Mouse (Mus musculus): Measurements from ENCODE around the gene Zfp618. TPM values are rescaled to one million over a fixed set of nuclear protein-coding genes. Genes with fewer than 3 reads are reported as not detected.

The Zfp618 gene
- polyA plus RNA-seq, 1 experiment = 12.8 TPM

GRCm38 (mm10) chr4:62963806-62964205, 1.6 kb upstream of the Zfp618 start:
- Histone ChIP-seq H3K4me3 (ENCODE audit: control insufficient read depth, low read depth, low read length) (no peak overlapping the region), H3K4me1 (ENCODE audit: control insufficient read depth, insufficient read depth, low read length) (peaks cover 2% of the 10 kb centered on the region; the same call in 1 of the 2 replicates), H3K27me3 (ENCODE audit: control insufficient read depth, insufficient read depth, low read length) (peaks cover 5% of the 10 kb centered on the region), H3K36me3 (ENCODE audit: control insufficient read depth, insufficient read depth, low read length) (no peaks in the 10 kb centered on the region), H3K27ac (ENCODE audit: control insufficient read depth, insufficient read depth, low read depth, low read length) (no peak overlapping the region)
- no peak for TF ChIP-seq POLR2A (IDR thresholded peaks at IDR 0.05; ENCODE audit: control insufficient read depth, low read depth, low read length)
- TF ChIP-seq CTCF (IDR thresholded peaks at IDR 0.05; ENCODE audit: control insufficient read depth, insufficient read depth, insufficient replicate concordance, low read depth, low read length) = no peak

- Histone ChIP-seq H3K4me1 (ENCODE audit: control insufficient read depth, insufficient read depth, low read length) (peaks cover 2% of the 10 kb centered on the region; the same call in 1 of the 2 replicates), H3K36me3 (ENCODE audit: control insufficient read depth, insufficient read depth, low read length) (no peaks in the 10 kb centered on the region), H3K27ac (ENCODE audit: control insufficient read depth, insufficient read depth, low read depth, low read length) (no peak overlapping the region), H3K4me3 (ENCODE audit: control insufficient read depth, low read depth, low read length) (peak overlapping the region; percentile 59; the same call in 1 of the 2 replicates), H3K27me3 (ENCODE audit: control insufficient read depth, insufficient read depth, low read length) (peaks cover 5% of the 10 kb centered on the region)
- TF ChIP-seq POLR2A (IDR thresholded peaks at IDR 0.05; ENCODE audit: control insufficient read depth, low read depth, low read length) (no peak), CTCF (IDR thresholded peaks at IDR 0.05; ENCODE audit: control insufficient read depth, insufficient read depth, insufficient replicate concordance, low read depth, low read length) (no peak)
Measured at GRCm38 (mm10) chr4:62964844-62965496, 403 bp upstream of the Zfp618 start.

- Histone ChIP-seq H3K4me1 (ENCODE audit: control insufficient read depth, insufficient read depth, low read length) (peaks cover 2% of the 10 kb centered on the region; the same call in 1 of the 2 replicates), H3K27ac (ENCODE audit: control insufficient read depth, insufficient read depth, low read depth, low read length) (no peak overlapping the region), H3K4me3 (ENCODE audit: control insufficient read depth, low read depth, low read length) (no peak overlapping the region), H3K36me3 (ENCODE audit: control insufficient read depth, insufficient read depth, low read length) (no peaks in the 10 kb centered on the region), H3K27me3 (ENCODE audit: control insufficient read depth, insufficient read depth, low read length) (peaks cover 5% of the 10 kb centered on the region)
- TF ChIP-seq POLR2A (IDR thresholded peaks at IDR 0.05; ENCODE audit: control insufficient read depth, low read depth, low read length) (no peak), CTCF (IDR thresholded peaks at IDR 0.05; ENCODE audit: control insufficient read depth, insufficient read depth, insufficient replicate concordance, low read depth, low read length) (no peak)
Measured at GRCm38 (mm10) chr4:62969526-62969925, 4.2 kb downstream of the Zfp618 start.

- no peaks in the 10 kb centered on the region for H3K27me3 ChIP-seq (ENCODE audit: control insufficient read depth, insufficient read depth, low read length)
- TF ChIP-seq CTCF (IDR thresholded peaks at IDR 0.05; ENCODE audit: control insufficient read depth, insufficient read depth, insufficient replicate concordance, low read depth, low read length) = no peak
- no peak for TF ChIP-seq POLR2A (IDR thresholded peaks at IDR 0.05; ENCODE audit: control insufficient read depth, low read depth, low read length)
- H3K36me3 ChIP-seq (ENCODE audit: control insufficient read depth, insufficient read depth, low read length) = no peaks in the 10 kb centered on the region
Measured at GRCm38 (mm10) chr4:62971991-62972390, 6.6 kb downstream of the Zfp618 start.

GRCm38 (mm10) chr4:62973086-62973485, 7.7 kb downstream of the Zfp618 start:
- H3K4me1 ChIP-seq (ENCODE audit: control insufficient read depth, insufficient read depth, low read length) = no peaks in the 10 kb centered on the region

More at GRCm38 (mm10) chr4:62971991-62972390, 6.6 kb downstream of the Zfp618 start:
- no peaks in the 10 kb centered on the region for H3K4me1 ChIP-seq (ENCODE audit: control insufficient read depth, insufficient read depth, low read length)
- no peak overlapping the region for H3K4me3 ChIP-seq (ENCODE audit: control insufficient read depth, low read depth, low read length)
- H3K27ac ChIP-seq (ENCODE audit: control insufficient read depth, insufficient read depth, low read depth, low read length) = no peak overlapping the region

GRCm38 (mm10) chr4:62974901-62975300, 9.5 kb downstream of the Zfp618 start:
- Histone ChIP-seq H3K4me1 (ENCODE audit: control insufficient read depth, insufficient read depth, low read length) (no peaks in the 10 kb centered on the region), H3K27ac (ENCODE audit: control insufficient read depth, insufficient read depth, low read depth, low read length) (no peak overlapping the region), H3K36me3 (ENCODE audit: control insufficient read depth, insufficient read depth, low read length) (no peaks in the 10 kb centered on the region), H3K4me3 (ENCODE audit: control insufficient read depth, low read depth, low read length) (no peak overlapping the region), H3K27me3 (ENCODE audit: control insufficient read depth, insufficient read depth, low read length) (no peaks in the 10 kb centered on the region)
- TF ChIP-seq POLR2A (IDR thresholded peaks at IDR 0.05; ENCODE audit: control insufficient read depth, low read depth, low read length) = no peak
- TF ChIP-seq CTCF (IDR thresholded peaks at IDR 0.05; ENCODE audit: control insufficient read depth, insufficient read depth, insufficient replicate concordance, low read depth, low read length) = no peak

More at GRCm38 (mm10) chr4:62973086-62973485, 7.7 kb downstream of the Zfp618 start:
- no peak overlapping the region for H3K4me3 ChIP-seq (ENCODE audit: control insufficient read depth, low read depth, low read length)
- no peaks in the 10 kb centered on the region for H3K27me3 ChIP-seq (ENCODE audit: control insufficient read depth, insufficient read depth, low read length)
- H3K36me3 ChIP-seq (ENCODE audit: control insufficient read depth, insufficient read depth, low read length) = no peaks in the 10 kb centered on the region
- no peak overlapping the region for H3K27ac ChIP-seq (ENCODE audit: control insufficient read depth, insufficient read depth, low read depth, low read length)
- TF ChIP-seq CTCF (IDR thresholded peaks at IDR 0.05; ENCODE audit: control insufficient read depth, insufficient read depth, insufficient replicate concordance, low read depth, low read length) (no peak), POLR2A (IDR thresholded peaks at IDR 0.05; ENCODE audit: control insufficient read depth, low read depth, low read length) (no peak)

GRCm38 (mm10) chr4:62975541-62975940, 10.2 kb downstream of the Zfp618 start:
- no peaks in the 10 kb centered on the region for H3K4me1 ChIP-seq (ENCODE audit: control insufficient read depth, insufficient read depth, low read length)
- H3K27ac ChIP-seq (ENCODE audit: control insufficient read depth, insufficient read depth, low read depth, low read length) = no peak overlapping the region
- no peak for TF ChIP-seq POLR2A (IDR thresholded peaks at IDR 0.05; ENCODE audit: control insufficient read depth, low read depth, low read length)
- TF ChIP-seq CTCF (IDR thresholded peaks at IDR 0.05; ENCODE audit: control insufficient read depth, insufficient read depth, insufficient replicate concordance, low read depth, low read length) = no peak
- H3K36me3 ChIP-seq (ENCODE audit: control insufficient read depth, insufficient read depth, low read length) = no peaks in the 10 kb centered on the region
- H3K4me3 ChIP-seq (ENCODE audit: control insufficient read depth, low read depth, low read length) = no peak overlapping the region
- no peaks in the 10 kb centered on the region for H3K27me3 ChIP-seq (ENCODE audit: control insufficient read depth, insufficient read depth, low read length)

Measured in testis, adult 2 months (tissue).